28 mouse cellular contexts compared by ENCODE assay signal in the genomic region with DNA sequence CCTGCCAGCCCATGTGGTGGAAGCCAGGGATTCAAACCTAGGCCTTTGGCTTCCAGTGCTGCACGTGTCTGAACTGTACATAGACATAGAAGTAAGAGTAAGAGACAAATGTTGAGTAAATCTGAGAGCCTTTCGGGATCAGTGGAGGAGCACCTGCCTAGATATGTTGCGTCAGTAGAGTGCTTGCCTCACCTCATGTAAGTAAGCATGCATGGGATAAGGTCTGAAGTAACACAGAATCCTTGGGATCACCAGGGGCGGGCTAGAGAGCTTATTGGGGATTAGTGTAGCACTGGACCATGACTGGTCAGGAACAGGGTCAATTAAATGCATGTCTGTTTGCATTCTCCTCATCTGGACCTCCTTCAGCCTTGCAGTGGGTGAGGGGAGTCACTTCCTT.
"Had no signal": no experiment of that assay in that cellular context is flagged by ENCODE, and none has a peak within 500 bp of the region (broad histone marks: within the 10 kb centered on the region; RNA-seq: fewer than 3 reads in every experiment).

No protein-coding gene starts in this region.

- ATAC-seq: forebrain, embryonic 13.5 days; forebrain, embryonic 14.5 days; forebrain, embryonic 15.5 days; forebrain, embryonic 16.5 days; forebrain, postnatal 0 days had no signal

- H3K27ac ChIP-seq: embryonic facial prominence, embryonic 10.5 days; embryonic facial prominence, embryonic 12.5 days; forebrain, embryonic 10.5 days; forebrain, embryonic 12.5 days; forebrain, embryonic 13.5 days; forebrain, embryonic 15.5 days; gastrocnemius, adult 2 months; heart, adult 2 months had no signal

- H3K36me3 ChIP-seq: embryonic facial prominence, embryonic 10.5 days; embryonic facial prominence, embryonic 12.5 days; embryonic facial prominence, embryonic 13.5 days; embryonic facial prominence, embryonic 15.5 days; forebrain, embryonic 10.5 days; forebrain, embryonic 12.5 days; forebrain, embryonic 15.5 days had no signal

- H3K4me3 ChIP-seq: embryonic facial prominence, embryonic 10.5 days; embryonic facial prominence, embryonic 12.5 days; embryonic facial prominence, embryonic 13.5 days; embryonic facial prominence, embryonic 15.5 days; erythroblast, embryonic 14.5 days; forebrain, embryonic 10.5 days; forebrain, embryonic 12.5 days; forebrain, embryonic 13.5 days; forebrain, embryonic 15.5 days; gastrocnemius, adult 2 months; heart, adult 2 months had no signal

- DNase-seq: cerebellum, adult 2 months; cerebellum, adult 8-10 months; cerebellum, adult 9-10 months; cerebellum, adult 9-11 months; cerebellum, postnatal 10 days; cerebellum, postnatal 14 days; cerebellum, postnatal 25 days; cerebellum, postnatal 36 days; embryo, embryonic 11 days; forebrain, postnatal 0 days; gastrocnemius, adult 2 months; gastrocnemius, postnatal 10 days; gastrocnemius, postnatal 14 days; gastrocnemius, postnatal 25 days; gastrocnemius, postnatal 36 days; heart, adult 18-20 months; heart, adult 2 months had no signal

- H3K9me3 ChIP-seq: embryonic facial prominence, embryonic 15.5 days; forebrain, embryonic 15.5 days had no signal

- H3K27me3 ChIP-seq: embryonic facial prominence, embryonic 12.5 days; embryonic facial prominence, embryonic 13.5 days; embryonic facial prominence, embryonic 15.5 days; forebrain, embryonic 12.5 days; forebrain, embryonic 13.5 days; forebrain, embryonic 15.5 days had no signal

- H3K9ac ChIP-seq: embryonic facial prominence, embryonic 12.5 days; embryonic facial prominence, embryonic 13.5 days; embryonic facial prominence, embryonic 15.5 days; forebrain, embryonic 12.5 days; forebrain, embryonic 13.5 days; forebrain, embryonic 15.5 days; forebrain, postnatal 0 days had no signal

- H3K4me1 ChIP-seq: embryonic facial prominence, embryonic 10.5 days; forebrain, embryonic 12.5 days; forebrain, embryonic 13.5 days; forebrain, embryonic 15.5 days had no signal

- H3K4me2 ChIP-seq: embryonic facial prominence, embryonic 12.5 days; embryonic facial prominence, embryonic 13.5 days; embryonic facial prominence, embryonic 15.5 days; forebrain, embryonic 12.5 days; forebrain, embryonic 13.5 days; forebrain, embryonic 15.5 days had no signal
